Mouse (Mus musculus): Measurements from ENCODE around the gene Lrrc4c. TPM values are rescaled to one million over a fixed set of nuclear protein-coding genes. Genes with fewer than 3 reads are reported as not detected.

Gene Lrrc4c
- polyA plus RNA-seq, 1 experiment = not detected

- Histone ChIP-seq H3K36me3 (replicated peaks; ENCODE audit: low read length) (no peaks in the 10 kb centered on the region), H3K9me3 (no peaks in the 10 kb centered on the region), H3K4me3 (replicated peaks) (no peak overlapping the region), H3K27me3 (replicated peaks) (no peaks in the 10 kb centered on the region), H3K4me1 (no peaks in the 10 kb centered on the region)
- TF ChIP-seq GATA1 (IDR thresholded peaks at IDR 0.05; ENCODE audit: borderline replicate concordance, low read length) (no peak), FLI1 (IDR thresholded peaks at IDR 0.05; ENCODE audit: low read length) (no peak)
Measured at GRCm38 (mm10) chr2:97543691-97544672, 1226.0 kb downstream of the Lrrc4c start.

GRCm38 (mm10) chr2:97544673-97545071, 1226.7 kb downstream of the Lrrc4c start:
- no peaks in the 10 kb centered on the region for H3K4me1 ChIP-seq
- H3K4me3 ChIP-seq (replicated peaks) = no peak overlapping the region
- H3K9me3 ChIP-seq = no peaks in the 10 kb centered on the region
- no peaks in the 10 kb centered on the region for H3K27me3 ChIP-seq (replicated peaks)
- no peaks in the 10 kb centered on the region for H3K36me3 ChIP-seq (replicated peaks; ENCODE audit: low read length)
- TF ChIP-seq FLI1 (IDR thresholded peaks at IDR 0.05; ENCODE audit: low read length) (no peak), GATA1 (IDR thresholded peaks at IDR 0.05; ENCODE audit: borderline replicate concordance, low read length) (no peak)

GRCm38 (mm10) chr2:97545946-97546345, 1228.0 kb downstream of the Lrrc4c start:
- no peaks in the 10 kb centered on the region for H3K36me3 ChIP-seq (replicated peaks; ENCODE audit: low read length)
- H3K4me1 ChIP-seq = no peaks in the 10 kb centered on the region
- no peaks in the 10 kb centered on the region for H3K27me3 ChIP-seq (replicated peaks)
- TF ChIP-seq GATA1 (IDR thresholded peaks at IDR 0.05; ENCODE audit: borderline replicate concordance, low read length) = no peak
- no peak for TF ChIP-seq FLI1 (IDR thresholded peaks at IDR 0.05; ENCODE audit: low read length)
- no peaks in the 10 kb centered on the region for H3K9me3 ChIP-seq
- H3K4me3 ChIP-seq (replicated peaks) = no peak overlapping the region

GRCm38 (mm10) chr2:97564509-97564908, 1246.5 kb downstream of the Lrrc4c start:
- TF ChIP-seq FLI1 (IDR thresholded peaks at IDR 0.05; ENCODE audit: low read length) (no peak), GATA1 (IDR thresholded peaks at IDR 0.05; ENCODE audit: borderline replicate concordance, low read length) (no peak)
- Histone ChIP-seq H3K9me3 (no peaks in the 10 kb centered on the region), H3K4me3 (replicated peaks) (no peak overlapping the region), H3K27me3 (replicated peaks) (no peaks in the 10 kb centered on the region), H3K36me3 (replicated peaks; ENCODE audit: low read length) (no peaks in the 10 kb centered on the region), H3K4me1 (no peaks in the 10 kb centered on the region)

- H3K9me3 ChIP-seq = no peaks in the 10 kb centered on the region
- no peak for TF ChIP-seq GATA1 (IDR thresholded peaks at IDR 0.05; ENCODE audit: borderline replicate concordance, low read length)
- TF ChIP-seq FLI1 (IDR thresholded peaks at IDR 0.05; ENCODE audit: low read length) = no peak
- H3K27me3 ChIP-seq (replicated peaks) = no peaks in the 10 kb centered on the region
- no peaks in the 10 kb centered on the region for H3K4me1 ChIP-seq
- H3K4me3 ChIP-seq (replicated peaks) = no peak overlapping the region
- no peaks in the 10 kb centered on the region for H3K36me3 ChIP-seq (replicated peaks; ENCODE audit: low read length)
Measured at GRCm38 (mm10) chr2:97568954-97569353, 1251.0 kb downstream of the Lrrc4c start.

- Histone ChIP-seq H3K4me1 (no peaks in the 10 kb centered on the region), H3K36me3 (replicated peaks; ENCODE audit: low read length) (no peaks in the 10 kb centered on the region), H3K27me3 (replicated peaks) (no peaks in the 10 kb centered on the region), H3K4me3 (replicated peaks) (no peak overlapping the region), H3K9me3 (no peaks in the 10 kb centered on the region)
- TF ChIP-seq GATA1 (IDR thresholded peaks at IDR 0.05; ENCODE audit: borderline replicate concordance, low read length) (no peak), FLI1 (IDR thresholded peaks at IDR 0.05; ENCODE audit: low read length) (no peak)
Measured at GRCm38 (mm10) chr2:97574921-97575320, 1257.0 kb downstream of the Lrrc4c start.

GRCm38 (mm10) chr2:97581132-97581531, 1263.2 kb downstream of the Lrrc4c start:
- Histone ChIP-seq H3K36me3 (replicated peaks; ENCODE audit: low read length) (no peaks in the 10 kb centered on the region), H3K4me1 (no peaks in the 10 kb centered on the region), H3K4me3 (replicated peaks) (no peak overlapping the region), H3K9me3 (no peaks in the 10 kb centered on the region), H3K27me3 (replicated peaks) (no peaks in the 10 kb centered on the region)
- TF ChIP-seq GATA1 (IDR thresholded peaks at IDR 0.05; ENCODE audit: borderline replicate concordance, low read length) (no peak), FLI1 (IDR thresholded peaks at IDR 0.05; ENCODE audit: low read length) (no peak)

- Histone ChIP-seq H3K36me3 (replicated peaks; ENCODE audit: low read length) (no peaks in the 10 kb centered on the region), H3K4me1 (no peaks in the 10 kb centered on the region), H3K4me3 (replicated peaks) (no peak overlapping the region), H3K9me3 (no peaks in the 10 kb centered on the region), H3K27me3 (replicated peaks) (no peaks in the 10 kb centered on the region)
- TF ChIP-seq GATA1 (IDR thresholded peaks at IDR 0.05; ENCODE audit: borderline replicate concordance, low read length) (no peak), FLI1 (IDR thresholded peaks at IDR 0.05; ENCODE audit: low read length) (no peak)
Measured at GRCm38 (mm10) chr2:97586322-97586721, 1268.4 kb downstream of the Lrrc4c start.

GRCm38 (mm10) chr2:97590563-97590962, 1272.6 kb downstream of the Lrrc4c start:
- Histone ChIP-seq H3K4me1 (no peaks in the 10 kb centered on the region), H3K36me3 (replicated peaks; ENCODE audit: low read length) (no peaks in the 10 kb centered on the region), H3K4me3 (replicated peaks) (no peak overlapping the region), H3K27me3 (replicated peaks) (no peaks in the 10 kb centered on the region), H3K9me3 (no peaks in the 10 kb centered on the region)
- TF ChIP-seq FLI1 (IDR thresholded peaks at IDR 0.05; ENCODE audit: low read length) (no peak), GATA1 (IDR thresholded peaks at IDR 0.05; ENCODE audit: borderline replicate concordance, low read length) (no peak)

GRCm38 (mm10) chr2:97604182-97604581, 1286.2 kb downstream of the Lrrc4c start:
- H3K9me3 ChIP-seq = no peaks in the 10 kb centered on the region
- H3K36me3 ChIP-seq (replicated peaks; ENCODE audit: low read length) = no peaks in the 10 kb centered on the region
- no peaks in the 10 kb centered on the region for H3K4me1 ChIP-seq
- H3K27me3 ChIP-seq (replicated peaks) = no peaks in the 10 kb centered on the region
- TF ChIP-seq GATA1 (IDR thresholded peaks at IDR 0.05; ENCODE audit: borderline replicate concordance, low read length) (no peak), FLI1 (IDR thresholded peaks at IDR 0.05; ENCODE audit: low read length) (no peak)
- no peak overlapping the region for H3K4me3 ChIP-seq (replicated peaks)
